Mouse (Mus musculus) layer of hippocampus, postnatal 14 days (tissue): Measurements from ENCODE around the gene Tnrc6a. TPM values are rescaled to one million over a fixed set of nuclear protein-coding genes. Genes with fewer than 3 reads are reported as not detected.

Experiments used
- DNase-seq, 2 experiments: peaks; one replicate each; pipeline ENCODE4 v3.0.0; 2021 to 2022; ENCODE audit warnings: low spot score in 2 of 2, mixed read lengths in 1 of 2
- total RNA-seq, 2 experiments: library from RNA; stranded (reverse); gene quantifications; 2 replicates each; pipeline ENCODE4 v1.2.3; 2021

Tnrc6a gene
- total RNA-seq, 2 experiments from 2014 or later = 48.4 to 53.6 TPM

DNA sequence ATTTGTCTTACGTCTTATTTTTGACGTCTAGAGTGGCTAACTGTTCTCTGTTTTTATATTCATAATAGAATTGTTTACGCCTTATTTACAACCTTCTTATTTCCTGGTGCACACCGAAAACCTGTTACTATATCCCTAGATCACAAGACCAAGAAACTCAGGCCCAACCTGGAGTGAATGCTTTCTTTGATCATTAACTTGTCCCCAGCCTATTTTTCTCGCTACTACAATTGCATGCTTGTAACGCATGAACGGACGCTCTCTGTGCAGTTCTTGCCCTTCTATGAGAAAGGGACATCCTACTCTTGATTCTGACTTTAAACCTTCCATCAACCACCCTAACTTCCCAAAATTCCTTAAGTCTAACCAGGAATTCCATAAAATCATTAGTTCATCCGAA lies 100.4 kb downstream of the Tnrc6a start:
- no peak for DNase-seq

DNA sequence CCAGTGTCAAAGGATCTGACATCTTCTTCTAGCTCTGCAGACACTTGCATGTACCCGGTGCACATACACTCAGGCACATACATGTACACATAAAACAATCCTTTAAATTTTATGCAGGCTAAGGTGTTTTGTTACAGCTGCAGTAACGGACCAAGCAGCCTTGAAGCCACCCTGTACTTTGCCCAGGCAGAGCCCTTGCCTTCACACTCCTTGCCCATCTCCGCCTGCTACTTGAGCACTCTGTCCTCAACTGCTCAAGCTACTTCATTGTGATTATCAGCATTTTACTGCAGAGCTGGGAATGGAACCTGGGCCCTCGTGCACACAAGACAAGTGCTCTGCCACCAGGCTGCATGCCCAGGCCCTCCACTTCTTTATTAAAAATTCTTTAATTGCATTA lies 101.5 kb downstream of the Tnrc6a start:
- DNase-seq = no peak

DNA sequence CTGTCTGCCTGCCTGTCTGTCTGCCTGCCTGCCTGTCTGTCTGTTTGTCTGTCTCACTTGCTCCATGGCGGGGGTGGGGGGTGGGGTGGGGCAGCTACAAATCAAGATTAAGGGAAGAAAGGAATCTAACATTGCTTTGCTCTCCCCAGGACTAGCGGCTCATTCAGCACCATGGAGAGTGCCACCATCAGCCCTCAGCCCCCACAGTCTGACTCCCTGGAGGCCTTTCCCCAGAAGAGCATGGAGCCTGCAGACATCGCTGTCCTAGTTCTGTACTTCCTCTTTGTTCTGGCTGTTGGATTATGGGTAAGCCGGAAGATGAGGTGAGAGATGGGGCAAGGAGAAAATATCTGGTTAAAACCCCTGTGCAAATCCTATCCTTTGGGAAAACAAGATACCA lies 111.8 kb downstream of the Tnrc6a start:
- no peak for DNase-seq

DNA sequence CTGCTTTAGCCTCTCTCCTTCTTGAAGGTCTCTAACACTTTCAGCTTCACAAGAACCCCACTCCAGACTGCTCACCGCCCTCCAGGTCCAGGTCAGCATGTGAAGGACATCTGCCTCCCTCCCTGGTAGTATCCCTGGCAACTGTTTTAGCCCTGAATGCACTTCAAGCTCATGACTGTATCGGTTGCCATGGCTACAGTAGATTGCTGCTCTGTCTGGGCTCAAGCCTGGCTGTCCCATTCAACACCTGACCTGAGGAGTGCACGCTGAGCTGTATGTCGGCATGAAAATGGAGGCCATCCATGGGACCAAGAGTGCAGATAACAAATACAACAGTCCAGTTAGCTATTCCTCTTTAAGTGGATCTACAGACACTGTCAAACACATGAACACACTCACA lies 114.9 kb downstream of the Tnrc6a start:
- no peak for DNase-seq

DNA sequence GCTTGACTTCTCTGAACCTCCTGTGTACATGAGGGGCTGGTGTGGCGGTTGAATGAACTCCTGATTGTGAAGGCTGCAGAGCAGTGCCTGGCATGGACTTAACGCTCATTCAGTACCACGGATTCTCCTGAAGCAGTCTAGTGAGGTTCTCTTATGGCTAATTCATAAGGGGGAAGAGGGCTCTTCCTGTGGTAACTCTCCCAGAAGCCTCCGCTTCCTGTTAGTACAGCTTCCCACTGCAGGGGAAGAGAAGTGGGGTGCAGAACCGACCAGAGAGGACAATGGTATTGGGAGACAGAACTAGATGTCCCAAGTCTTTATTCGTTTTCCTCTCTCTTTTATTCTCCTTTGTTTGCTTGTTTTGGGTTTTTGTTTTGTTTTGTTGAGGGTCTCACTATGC lies 116.4 kb downstream of the Tnrc6a start:
- DNase-seq = no peak

DNA sequence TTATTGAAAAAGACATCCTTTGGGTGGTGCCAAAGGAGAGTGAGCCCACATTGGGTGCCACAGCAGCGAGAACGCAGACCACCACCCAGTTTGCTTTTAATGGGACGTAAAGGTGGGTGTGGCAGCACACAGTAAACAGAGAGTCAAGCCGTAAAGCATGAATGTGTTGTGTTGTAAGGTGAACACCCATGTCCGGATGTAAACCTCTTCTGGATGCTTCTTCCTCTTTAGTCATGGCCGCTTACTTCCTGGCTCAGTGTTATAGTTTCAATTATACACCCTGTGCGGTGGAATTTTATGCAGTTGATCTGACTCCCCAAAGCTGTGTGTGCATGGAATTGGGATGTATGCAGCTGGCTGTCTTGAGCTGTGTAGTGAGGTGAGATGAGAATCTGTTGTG lies 118.6 kb downstream of the Tnrc6a start:
- no peak for DNase-seq

DNA sequence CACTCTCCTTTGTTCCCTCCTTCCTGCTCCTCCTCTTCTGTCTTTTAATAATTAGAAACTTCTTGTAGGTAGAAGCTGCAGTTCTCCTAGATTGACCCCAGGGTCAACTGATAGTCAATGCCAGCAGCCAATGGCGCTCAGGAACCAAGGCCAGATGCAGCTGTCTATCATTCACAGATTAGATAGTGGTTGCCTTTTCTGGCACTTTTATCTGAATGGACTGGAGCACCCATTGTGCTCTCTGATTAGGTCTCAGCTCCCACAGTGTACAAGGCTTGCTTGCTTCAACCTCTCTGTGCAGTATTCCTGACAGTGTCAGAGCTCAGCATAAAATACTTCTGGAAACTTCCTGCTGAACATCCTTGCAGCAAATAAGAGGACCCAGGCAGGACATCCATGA lies 121.1 kb downstream of the Tnrc6a start:
- DNase-seq = no peak

Other genes with a start within 250 kb of the Tnrc6a start
- 10 to 100 TPM; 57.6 to 70.6 TPM for gene Rbbp6, start 158.2 kb upstream of the Tnrc6a start, total RNA-seq
- under 1 TPM; 0.16 to 0.19 TPM for gene Slc5a11, start 90.9 kb downstream of the Tnrc6a start, total RNA-seq
- 10 to 100 TPM; 85.1 to 87.4 TPM for gene Lcmt1, start 245.9 kb downstream of the Tnrc6a start, total RNA-seq
- gene Arhgap17, start 246.0 kb downstream of the Tnrc6a start, total RNA-seq = 10 to 100 TPM; 20.0 to 22.6 TPM